Mouse (Mus musculus): ENCODE data around the gene Olfr1037.

DNA sequence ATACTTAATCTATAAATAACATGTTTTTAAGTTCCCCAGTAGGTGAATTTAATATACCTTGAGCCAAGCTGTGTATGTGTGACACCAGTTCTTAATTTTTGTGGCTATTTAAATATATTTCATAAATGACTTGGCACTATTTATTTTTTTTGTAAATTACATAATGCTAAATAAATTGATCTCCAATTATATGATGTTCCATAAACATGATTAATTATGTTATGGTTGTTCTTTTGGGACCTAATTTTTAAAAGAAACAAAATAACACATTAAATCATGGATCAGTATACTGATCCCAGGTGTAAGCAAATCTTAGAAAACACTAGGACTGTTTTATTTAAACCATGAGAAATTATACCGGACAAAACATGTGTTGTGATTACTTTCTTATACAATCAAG, 48.6 kb upstream of the Olfr1037 start, which contains the start of gene Olfr1039:
- TF ChIP-seq TAL1 (IDR thresholded peaks at IDR 0.05; ENCODE audit: low read length) (no peak), GATA1 (IDR thresholded peaks at IDR 0.05; ENCODE audit: low read length) (no peak)

Data from erythroblast, embryonic 14.5 days (primary cell).